Mouse (Mus musculus): ENCODE measurements around the gene Coq8a. TPM values are rescaled to one million over a fixed set of nuclear protein-coding genes. Genes with fewer than 3 reads are reported as not detected.

The Coq8a gene
- 100 to 1,000 TPM; 324 to 400 TPM for total RNA-seq (2021)
- long read RNA-seq, experiment 1, full-length matches to known transcripts, result 448 of 530 reads
- long read RNA-seq, experiment 1, partial matches to known transcripts, result 47 of 530 reads
- long read RNA-seq, experiment 1, other reads (novel, unspliced or antisense), result 35 of 530 reads
- long read RNA-seq, experiment 2, full-length matches to known transcripts, result 451 of 541 reads
- long read RNA-seq, experiment 2, partial matches to known transcripts, result 60 of 541 reads
- long read RNA-seq, experiment 2, other reads (novel, unspliced or antisense), result 30 of 541 reads

DNA sequence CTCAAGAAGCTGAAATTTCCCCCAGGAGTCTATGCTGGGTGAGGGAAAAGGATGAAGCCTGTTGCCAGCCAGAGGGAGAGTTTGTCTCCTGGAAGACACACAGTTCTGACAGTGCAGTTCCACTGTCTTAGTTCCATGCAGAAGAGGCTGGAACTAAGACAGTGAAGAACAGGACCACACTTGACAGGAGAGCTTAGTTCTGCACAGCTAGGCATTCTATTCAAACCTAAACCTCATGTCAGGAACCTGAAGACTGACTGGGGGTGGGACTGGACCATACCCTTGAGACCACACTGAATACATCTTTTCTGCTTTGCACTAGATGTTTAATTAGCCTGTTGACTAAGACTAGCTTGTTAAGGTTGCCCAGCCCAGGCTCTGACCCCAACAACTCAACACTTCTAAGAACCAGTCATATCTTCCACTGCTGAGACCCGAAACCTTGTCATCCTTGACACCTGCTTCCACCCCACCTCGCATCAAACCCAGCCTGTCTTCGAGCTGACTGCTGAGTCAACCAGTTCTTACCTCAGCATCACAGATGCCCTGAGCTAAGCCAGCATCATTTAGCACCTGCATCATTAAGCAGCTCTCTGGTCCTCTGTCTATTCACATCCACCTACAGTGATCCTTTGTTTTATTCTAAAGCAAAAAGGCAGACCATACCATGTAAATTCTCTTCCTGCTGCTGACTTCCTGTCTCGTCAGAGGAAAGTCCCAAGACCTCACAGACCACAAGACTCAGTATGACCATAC, at the start of gene Coq8a:
Coq8a (minus strand) TSS at position 644 of the 756 bp plus-strand sequence.
- no peak for DNase-seq

DNA sequence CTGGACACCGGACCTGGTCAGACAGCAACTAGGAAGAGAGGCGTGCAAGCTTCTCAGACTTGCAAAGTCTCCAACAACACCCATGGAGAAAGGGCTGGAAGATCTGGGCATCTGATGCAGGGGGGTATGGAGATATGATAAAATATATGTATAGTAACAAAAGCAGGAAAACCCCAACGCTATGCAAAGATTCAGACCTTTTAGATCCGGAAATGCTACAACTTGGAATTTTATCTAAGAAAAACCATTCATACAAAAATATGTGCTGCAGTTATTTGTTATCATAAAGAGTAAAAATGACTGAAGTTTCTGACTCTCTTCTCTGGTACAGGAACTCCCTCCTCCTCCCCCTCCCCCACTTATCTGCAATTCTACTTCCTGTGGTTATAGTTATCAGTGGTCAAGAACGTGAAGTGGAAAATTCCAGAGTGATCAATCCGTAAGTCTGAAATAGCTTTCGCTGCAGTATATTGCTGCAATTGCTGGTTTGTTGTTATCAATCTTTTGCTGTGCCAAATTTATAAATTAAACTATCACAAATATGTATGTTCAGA, 49.3 kb upstream of the Coq8a start:
- no peak for DNase-seq

DNA sequence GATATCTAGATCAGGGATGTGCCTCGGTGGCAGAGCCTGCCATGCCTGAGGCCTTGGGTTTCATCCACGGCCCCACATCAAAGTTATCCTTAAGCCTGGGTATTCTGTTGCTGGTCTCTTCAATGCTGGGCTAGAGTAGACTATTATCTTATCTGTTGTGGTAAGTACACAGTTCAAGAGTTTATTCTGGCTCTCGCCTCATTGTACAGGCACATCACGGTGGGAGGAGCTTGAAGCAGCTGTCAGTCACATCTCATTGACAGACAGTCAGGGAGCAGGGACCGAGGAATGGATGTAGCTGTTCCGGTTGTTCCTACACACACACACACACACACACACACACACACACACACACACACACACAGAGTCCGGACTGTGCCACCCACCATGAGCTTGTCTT, 48.5 kb upstream of the Coq8a start:
- DNase-seq, result no peak

DNA sequence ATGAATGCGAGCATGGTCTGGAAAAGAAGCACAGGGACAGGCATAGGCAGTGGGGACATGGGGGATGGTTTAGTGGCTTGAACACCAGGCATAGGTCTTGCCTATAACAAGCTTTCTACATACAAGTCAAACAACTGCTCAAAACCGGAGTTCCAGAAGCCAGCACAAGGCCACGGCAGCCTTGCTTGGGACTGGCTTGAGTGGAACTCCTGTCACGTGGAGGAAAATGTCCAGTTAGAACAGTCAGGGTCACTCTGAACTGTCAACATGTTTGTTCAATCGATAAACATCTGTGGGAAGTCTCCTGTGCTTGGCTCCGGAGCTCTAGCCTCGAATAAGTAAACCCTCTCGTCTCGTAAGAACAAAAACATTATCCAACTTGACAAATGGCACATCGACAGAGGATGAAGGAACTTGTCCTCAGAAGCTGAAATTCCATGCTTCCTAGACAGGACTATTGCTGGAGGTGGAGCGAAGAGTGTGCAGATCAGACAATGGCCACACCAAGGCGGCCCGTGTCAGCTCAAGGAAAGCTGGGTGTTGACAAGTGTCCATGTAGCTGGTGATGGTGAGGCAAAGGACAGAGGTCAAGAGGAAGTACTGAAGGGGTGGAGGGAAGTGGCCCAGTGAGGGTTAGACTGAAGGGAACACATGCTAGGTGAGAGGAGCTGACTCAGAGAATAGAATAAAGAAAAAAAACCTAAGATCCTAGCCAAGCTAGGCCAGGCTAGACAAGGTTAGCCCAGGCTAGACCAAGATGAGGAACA, 46.5 kb upstream of the Coq8a start:
- no peak for DNase-seq

DNA sequence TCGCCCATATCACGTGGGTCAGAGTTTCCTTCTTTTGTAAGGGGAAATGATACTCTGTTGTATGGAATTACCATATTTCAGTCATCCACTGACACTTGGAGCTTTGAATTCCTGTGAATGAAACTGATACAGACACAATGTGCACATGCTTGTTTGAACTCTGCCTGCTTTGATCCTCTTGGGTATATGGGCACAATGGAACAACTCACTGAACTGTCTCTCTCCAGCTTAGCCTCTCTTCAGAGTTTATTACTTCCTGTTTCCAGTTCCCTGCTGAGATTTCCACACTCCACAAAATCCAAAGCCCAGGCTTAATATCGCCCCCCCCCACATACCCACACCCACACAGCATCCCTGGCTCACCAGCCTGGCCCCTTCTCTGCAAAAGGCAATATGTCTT, 32.3 kb upstream of the Coq8a start:
- DNase-seq, result no peak

DNA sequence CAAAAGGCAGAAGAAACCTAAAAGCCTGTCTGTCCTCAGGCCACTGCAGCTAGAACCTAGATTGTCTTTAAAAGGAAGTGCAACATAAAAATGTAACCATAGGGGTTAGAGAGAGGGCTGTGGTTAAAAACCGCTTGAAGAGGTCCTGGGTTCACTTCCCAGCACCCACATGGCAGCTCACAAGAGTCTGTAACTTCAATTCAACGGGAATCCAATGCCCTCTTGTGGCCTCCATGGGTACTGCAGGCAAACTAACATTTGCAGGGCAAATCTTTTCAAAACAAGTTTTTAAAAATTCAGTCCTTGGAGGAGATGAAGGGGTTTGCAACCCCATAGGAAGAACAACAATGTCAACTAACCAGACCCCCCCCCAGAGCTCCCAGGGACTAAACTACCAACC, 31.2 kb upstream of the Coq8a start:
- DNase-seq, result no peak

DNA sequence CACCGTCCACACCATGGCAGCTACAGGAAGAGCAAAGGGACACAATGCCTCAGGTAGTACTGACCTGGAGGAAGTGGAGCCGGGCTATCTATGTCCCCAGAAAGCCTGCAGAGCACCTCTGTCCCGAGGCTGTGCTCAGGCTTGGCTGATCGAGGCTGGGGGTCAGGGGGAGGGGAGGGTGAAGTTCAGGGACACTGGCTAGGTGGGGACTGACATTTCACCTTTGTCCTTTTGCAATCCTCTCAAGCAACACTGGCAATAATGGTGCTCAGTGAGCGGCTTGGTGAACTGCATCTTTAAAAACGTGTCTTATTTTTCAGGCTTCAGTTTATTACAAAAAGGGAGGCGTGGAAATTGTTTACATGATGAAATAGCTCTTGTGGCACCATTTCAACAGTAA, 30.5 kb upstream of the Coq8a start:
- DNase-seq, result no peak

DNA sequence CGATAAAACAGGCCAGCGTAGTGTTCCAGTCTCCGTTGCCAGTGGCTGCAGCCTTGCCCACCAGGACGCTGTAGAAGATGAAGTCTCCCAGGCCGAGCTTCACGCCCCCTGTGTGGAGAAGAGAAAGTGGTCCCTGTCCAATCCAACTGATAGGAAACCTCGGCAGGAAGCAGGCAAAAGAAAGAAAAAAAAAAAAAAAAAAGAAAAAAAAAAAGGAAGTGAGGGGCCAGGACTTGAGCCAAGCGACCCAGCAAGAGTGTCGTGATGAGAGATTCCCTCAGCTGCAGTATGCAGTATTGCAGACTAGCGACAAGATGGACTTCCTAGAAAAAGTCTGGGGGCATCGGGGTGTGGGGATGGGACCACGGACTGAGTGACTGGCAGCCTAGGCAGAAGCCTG, 29.5 kb upstream of the Coq8a start:
- no peak for DNase-seq

DNA sequence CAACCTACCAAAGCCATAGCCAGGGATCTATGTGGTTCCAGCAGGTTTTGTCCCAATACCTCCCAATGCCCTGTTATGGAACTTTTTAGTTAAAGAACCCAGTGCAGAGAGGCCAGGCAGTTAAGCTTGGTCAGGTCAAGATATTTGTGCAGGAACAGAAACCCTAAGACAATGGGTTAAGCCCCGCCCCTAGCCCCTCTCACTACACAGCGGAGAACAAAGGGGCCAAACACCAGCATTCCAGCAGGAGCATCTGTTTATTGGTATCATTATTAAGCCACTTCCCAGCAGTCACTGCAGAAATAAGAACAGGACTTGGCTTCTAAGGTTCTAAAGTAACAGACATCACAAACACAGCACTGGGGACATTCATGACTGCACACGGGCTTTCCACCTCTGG, 27.4 kb upstream of the Coq8a start:
- no peak for DNase-seq

DNA sequence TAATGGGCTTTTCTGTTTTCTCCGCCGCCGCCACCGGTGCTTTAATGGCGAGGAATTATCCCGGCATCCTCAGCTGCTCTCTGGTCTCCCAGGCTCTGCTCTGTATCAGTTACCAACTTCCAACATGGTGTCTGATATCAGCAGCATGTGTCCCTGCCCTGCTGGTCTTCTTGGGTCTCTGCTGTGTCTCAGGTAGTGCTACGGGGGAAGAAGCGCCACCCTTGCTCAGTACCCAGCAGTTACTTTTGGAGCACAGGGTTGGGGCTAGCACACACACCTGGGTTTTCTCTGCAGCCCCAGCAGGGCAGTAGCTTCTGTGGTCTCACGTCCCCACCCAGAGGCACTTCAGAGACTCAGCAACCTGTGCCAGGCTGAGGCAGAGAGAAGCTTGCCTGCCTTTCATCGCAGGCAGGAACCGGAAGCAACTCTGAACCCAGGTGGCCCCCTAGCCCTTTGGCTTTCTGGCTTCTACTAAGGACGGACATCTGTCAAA, 26.9 kb upstream of the Coq8a start:
- no peak for DNase-seq

DNA sequence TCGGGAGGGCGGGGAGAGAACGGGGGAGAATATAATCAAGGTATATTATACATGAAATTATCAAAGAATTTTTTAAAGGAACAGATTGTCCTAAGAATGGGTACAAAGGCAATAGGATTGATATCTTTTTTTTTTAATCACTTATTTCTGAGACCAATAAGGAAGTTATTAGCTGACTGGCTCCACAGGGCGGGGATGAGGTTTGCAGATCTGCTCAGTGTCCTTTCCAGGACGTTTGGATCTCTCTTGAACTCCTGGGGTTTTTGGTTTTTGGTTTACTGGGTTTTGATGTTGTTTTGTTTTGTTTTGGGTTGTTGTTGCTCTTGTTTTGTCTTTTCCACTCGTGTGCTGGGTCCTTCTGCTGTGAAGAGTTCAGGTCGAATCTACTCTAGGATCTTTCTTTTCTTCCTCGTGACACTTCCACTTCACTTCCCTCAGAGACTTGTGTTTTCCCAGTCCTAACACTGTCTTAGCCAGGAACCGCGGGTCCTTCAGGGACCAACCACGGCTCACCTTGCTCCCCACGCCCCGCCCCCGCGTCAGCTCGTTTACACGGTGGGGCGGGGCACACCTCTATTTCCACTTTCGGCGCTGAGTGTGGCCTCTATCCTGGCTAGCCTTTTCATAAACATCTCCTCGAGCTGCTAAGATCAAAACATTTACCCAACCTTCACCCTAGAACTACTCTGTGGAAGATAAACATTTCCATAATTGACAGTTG, 26.3 kb upstream of the Coq8a start:
- peak; percentile 54 for DNase-seq

DNA sequence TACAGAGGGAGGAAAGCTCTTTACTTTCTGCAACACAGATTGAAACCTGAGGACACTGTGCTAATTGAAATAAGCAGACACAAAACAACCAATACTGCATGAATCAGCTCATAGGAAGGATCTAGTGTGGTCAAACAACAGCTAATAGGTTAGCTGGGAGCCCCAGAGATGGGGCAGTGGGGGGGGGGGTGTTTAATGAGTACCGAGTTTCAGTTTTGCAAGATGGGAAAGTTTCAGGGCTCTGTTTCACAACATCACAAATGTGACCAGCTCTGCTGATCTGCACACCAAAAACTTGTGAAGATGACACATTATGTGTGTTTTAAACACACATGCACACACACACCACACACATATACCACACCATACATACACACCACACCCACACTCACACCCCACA, 22.6 kb upstream of the Coq8a start:
- no peak for DNase-seq

DNA sequence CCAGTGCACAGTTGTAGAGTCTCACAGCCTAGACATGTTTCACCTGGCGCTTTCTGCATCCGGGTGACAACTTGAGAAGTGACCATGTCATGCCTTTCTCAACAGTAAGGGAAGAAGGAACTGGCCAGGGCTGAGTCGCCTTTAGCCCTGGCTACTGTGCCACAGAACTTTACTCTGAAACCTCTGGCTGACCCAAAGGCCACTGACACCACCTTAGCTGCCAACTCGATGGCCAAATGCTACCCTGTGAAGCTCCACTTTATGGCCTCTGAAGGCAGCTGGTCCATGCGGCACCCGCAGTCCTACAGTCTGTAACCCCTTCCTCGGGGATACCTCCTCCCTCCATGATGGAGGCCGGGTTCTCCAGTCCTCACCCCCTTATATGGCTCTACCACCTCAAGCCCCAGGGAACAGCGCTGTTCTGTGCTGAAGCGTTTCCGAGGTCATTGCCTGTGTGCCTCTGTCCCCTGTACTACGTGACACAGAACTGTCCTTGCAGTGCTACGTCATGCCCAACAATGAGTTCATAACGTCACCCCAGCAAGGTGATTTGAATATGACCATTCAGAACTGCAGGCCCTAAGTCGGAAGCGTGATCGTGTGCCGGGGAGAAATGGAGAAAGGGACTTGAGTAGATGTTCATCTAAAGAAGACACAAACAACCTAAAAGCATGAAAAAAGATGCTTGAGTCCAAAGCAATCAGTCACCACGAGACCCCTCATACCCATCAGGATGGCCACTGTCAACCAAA, 21.6 kb upstream of the Coq8a start:
- DNase-seq, result no peak

DNA sequence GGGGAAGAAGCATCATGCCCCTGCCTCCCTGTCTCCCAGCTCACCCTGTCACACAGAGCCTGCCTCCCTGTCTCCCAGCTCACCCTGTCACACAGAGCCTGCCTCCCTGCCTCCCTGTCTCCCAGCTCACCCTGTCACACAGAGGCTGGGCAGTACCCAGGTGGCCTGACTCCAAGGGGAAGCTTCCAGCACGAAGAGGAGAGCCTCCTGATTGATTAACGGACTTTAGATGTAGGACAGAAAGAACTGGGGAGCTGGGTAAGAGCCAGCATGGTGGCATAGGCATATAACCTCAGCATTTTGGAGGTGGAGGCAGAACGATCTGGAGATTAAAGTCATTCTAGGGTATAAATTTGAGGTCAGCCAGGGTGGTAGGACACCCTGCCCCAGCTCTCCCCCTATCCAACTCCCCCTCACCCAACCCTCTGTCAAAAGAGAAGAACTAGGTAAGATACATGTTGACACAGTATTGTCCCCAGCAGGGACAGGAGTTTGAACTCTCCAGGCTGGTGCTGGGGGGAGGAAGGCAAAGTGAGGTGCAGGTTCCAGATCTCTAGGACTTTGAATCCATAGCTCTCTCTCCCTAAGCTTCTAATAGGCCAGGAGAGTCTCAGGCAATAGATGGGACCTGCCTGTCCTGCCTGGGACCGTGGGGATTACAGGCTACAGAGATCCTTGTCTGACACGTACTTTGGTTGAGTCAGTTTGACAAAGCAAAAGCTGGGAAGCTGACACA, 17.3 kb upstream of the Coq8a start:
- DNase-seq, result no peak

DNA sequence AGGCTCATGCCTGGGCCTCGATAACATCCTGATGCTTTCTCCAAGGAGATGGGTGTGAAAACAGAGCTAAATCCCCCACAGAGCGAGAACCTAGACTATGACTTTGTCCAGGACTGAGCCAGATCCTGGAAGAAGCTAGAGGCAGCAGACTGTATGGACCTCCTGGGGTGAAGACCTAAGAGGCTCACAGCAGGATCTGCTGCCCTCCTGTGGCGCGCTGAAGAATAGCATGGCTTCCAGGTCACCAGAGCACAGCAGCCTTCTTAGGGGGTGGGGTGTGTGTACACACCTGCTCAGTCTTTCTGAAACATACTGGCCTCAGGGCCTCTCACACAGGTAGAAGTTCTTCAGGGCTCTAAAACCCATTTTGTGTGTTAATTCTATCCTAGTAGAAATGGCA, 15.6 kb upstream of the Coq8a start:
- peak; percentile 65 for DNase-seq

DNA sequence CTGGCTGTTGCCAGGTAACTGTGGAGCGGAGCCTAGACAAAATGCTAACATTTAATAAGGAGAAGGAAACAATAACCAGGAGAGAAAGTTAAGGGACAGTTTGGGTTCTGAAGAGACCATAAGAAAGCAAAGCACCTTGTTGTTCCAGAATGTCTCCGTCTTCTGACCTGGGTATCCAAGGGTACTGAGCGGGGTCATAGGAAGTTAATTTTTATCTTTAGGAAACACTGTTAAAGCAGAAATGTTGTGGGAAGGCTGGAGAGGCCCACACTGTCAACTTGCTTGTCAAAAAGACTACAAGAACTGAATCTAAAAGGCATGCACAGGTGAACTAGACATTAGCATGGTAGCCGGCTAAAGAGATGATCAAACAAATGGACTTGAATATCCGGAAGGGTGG, 13.5 kb upstream of the Coq8a start:
- DNase-seq, result no peak

DNA sequence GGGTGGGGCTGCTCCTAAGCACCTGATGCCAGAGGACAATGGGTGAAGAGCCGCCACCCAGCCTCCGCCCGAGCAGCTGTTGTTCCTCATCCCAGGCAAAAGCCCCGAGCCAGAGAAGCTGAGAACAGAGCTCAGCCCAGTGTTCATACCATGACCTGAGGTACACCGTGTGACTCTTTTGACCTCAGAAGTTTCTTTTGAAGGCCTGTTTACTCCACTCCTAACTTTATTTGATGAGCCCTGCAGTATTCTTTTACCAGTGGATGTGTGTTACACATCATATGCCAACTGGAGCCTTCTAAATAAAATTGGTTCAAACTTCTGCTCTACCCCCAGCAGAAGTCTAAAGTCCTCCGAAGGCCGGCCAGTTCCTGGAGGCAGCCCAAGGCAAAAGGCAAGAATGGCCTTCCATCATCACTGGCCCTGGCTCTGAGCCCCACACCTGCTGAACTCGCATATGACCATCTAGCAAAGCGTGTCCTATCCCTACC, 11.4 kb upstream of the Coq8a start:
- peak; percentile 53 for DNase-seq

DNA sequence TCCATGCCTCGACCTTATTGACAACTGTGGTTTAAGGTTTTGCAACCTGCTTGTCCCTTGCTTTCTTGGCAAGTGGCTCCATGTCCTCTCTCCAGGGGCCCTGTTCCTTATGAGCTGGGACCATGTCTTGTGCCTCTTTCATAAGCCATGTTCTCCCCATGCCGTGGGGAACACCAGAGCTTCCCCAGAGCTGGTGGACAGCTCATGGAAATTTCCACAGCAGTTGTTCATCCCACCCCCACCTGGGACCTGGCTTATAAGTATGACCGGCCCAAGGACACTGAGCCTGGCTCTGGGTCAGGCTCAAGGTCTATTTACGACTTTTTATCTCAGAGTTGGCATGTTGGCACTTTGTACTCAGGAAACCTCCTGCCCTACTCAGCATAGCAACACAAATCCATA, 10.6 kb upstream of the Coq8a start:
- no peak for DNase-seq

DNA sequence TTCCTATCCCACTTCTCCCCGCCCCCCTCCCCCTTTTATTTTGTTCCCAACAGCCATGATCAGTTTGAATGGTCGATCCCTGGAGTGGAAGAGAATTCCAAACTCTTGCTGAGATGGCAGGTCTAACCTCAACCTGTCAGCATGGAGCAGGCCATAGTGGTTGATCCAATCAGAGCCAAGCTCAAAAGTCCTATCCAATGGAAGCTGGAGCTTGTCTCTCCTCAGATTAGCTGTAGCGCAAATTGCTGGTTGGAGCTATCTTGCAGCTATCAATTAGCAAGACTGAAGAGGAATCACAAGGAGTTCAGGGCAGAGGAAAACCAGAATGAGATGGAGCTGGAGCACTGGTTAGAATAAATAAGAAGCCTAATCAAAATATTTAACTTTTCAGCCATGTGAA, 9.0 kb upstream of the Coq8a start:
- no peak for DNase-seq

DNA sequence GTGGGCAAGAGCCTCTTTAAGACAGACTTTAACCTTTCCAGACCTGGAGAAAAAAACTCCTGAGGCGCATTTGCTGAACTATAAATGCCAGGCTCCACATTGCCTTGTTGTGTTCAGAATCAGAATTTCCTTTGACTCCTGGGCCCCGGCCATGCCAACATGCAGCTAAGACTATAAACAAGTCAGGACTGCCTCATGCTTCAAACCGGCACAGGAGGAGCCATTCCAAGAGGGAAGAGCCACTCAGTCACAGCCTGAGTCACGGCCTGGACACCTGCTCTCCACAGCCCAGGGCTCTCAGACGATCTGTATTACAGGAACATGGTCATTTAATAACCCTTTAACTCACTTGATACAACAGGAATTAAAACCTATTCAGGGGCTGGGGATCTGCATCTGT, 1.3 kb upstream of the Coq8a start:
- DNase-seq, result no peak

DNA sequence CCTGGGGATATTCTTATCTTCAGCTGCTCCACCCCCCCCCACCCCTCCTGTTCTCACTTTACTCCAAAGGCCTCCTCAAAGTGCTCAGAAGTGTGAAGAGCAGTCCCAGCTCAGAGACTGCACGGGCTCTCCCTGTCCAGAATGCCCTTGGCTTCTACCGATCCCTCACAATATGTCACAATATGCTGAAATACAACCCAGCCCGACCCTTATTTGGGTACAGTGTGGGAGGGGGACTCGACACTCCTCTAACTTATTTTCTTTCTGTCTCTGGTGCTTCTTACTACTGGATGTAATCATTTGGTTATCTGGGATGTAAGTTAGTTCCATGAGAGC, 281 bp upstream of the Coq8a start:
- no peak for DNase-seq
